Mouse (Mus musculus): ENCODE results near the gene Rbpms2.

The Rbpms2 gene

GRCm38 (mm10) chr9:65629025-65629766 lies at the start of gene Rbpms2:
Gene Rbpms2 (plus strand): TSS chr9:65629648.
- no peak for DNase-seq (ENCODE audit: low spot score)

- DNase-seq (ENCODE audit: low spot score): peak; percentile 93
Observed at GRCm38 (mm10) chr9:65579781-65580371, 49.6 kb upstream of the Rbpms2 start, which contains the start of gene Plekho2. Gene Plekho2 (minus strand): TSS chr9:65580040.

- DNase-seq (ENCODE audit: low spot score): peak; percentile 94
Observed at GRCm38 (mm10) chr9:65580401-65581256, 48.8 kb upstream of the Rbpms2 start.

GRCm38 (mm10) chr9:65583045-65583444 lies 46.4 kb upstream of the Rbpms2 start:
- DNase-seq (ENCODE audit: low spot score): no peak

- peak; percentile 83 for DNase-seq (ENCODE audit: low spot score)
Observed at GRCm38 (mm10) chr9:65586406-65587269, 42.8 kb upstream of the Rbpms2 start, which contains the start of gene Pif1. Gene Pif1 (plus strand): TSS chr9:65587160.

- DNase-seq (ENCODE audit: low spot score): no peak
Observed at GRCm38 (mm10) chr9:65587270-65587572, 42.2 kb upstream of the Rbpms2 start.

GRCm38 (mm10) chr9:65587573-65588358 lies 41.7 kb upstream of the Rbpms2 start:
- DNase-seq (ENCODE audit: low spot score): no peak

- DNase-seq (ENCODE audit: low spot score): no peak
Observed at GRCm38 (mm10) chr9:65589091-65589490, 40.4 kb upstream of the Rbpms2 start.

- DNase-seq (ENCODE audit: low spot score): no peak
Observed at GRCm38 (mm10) chr9:65592721-65593120, 36.7 kb upstream of the Rbpms2 start.

GRCm38 (mm10) chr9:65593596-65593995 lies 35.9 kb upstream of the Rbpms2 start:
- no peak for DNase-seq (ENCODE audit: low spot score)

- DNase-seq (ENCODE audit: low spot score): peak; percentile 60
Observed at GRCm38 (mm10) chr9:65598765-65599249, 30.6 kb upstream of the Rbpms2 start.

GRCm38 (mm10) chr9:65600951-65601350 lies 28.5 kb upstream of the Rbpms2 start:
- DNase-seq (ENCODE audit: low spot score): no peak

- DNase-seq (ENCODE audit: low spot score): no peak
Observed at GRCm38 (mm10) chr9:65603401-65604102, 25.9 kb upstream of the Rbpms2 start.

- peak; percentile 93 for DNase-seq (ENCODE audit: low spot score)
Observed at GRCm38 (mm10) chr9:65605471-65606136, 23.8 kb upstream of the Rbpms2 start.

GRCm38 (mm10) chr9:65606321-65607109 lies 22.9 kb upstream of the Rbpms2 start:
- peak; percentile 57 for DNase-seq (ENCODE audit: low spot score)

GRCm38 (mm10) chr9:65607120-65607519 lies 22.3 kb upstream of the Rbpms2 start:
- DNase-seq (ENCODE audit: low spot score): no peak

- no peak for DNase-seq (ENCODE audit: low spot score)
Observed at GRCm38 (mm10) chr9:65611969-65612486, 17.4 kb upstream of the Rbpms2 start.

- peak; percentile 62 for DNase-seq (ENCODE audit: low spot score)
Observed at GRCm38 (mm10) chr9:65613098-65613497, 16.4 kb upstream of the Rbpms2 start.
